Mouse (Mus musculus) thymus, adult 2 months (tissue): ENCODE measurements around the gene Cphx3.
"Not testable (repeated sequence)": the region's sequence is repeated elsewhere in the genome, so short reads cannot be mapped to it uniquely, and the experiment has no call there.

Experiments
- CTCF ChIP-seq: fragments of 200-500 bp; IDR thresholded peaks from 2 replicates; pipeline ENCODE4 v1.5.1; 2012; ENCODE audit warnings: mild to moderate bottlenecking, control low read depth, low read length, moderate library complexity, borderline replicate concordance; ENCODE audit not compliant: control insufficient read depth, poor library complexity, insufficient read depth; ENCODE audit errors: extremely low read depth
- POLR2A ChIP-seq: fragments of 200-500 bp; IDR thresholded peaks from 2 replicates; pipeline ENCODE4 v1.6.1; 2012; ENCODE audit warnings: mild to moderate bottlenecking, low read length, control low read depth, moderate library complexity; ENCODE audit not compliant: control insufficient read depth, poor library complexity, insufficient read depth; ENCODE audit errors: extremely low read depth

DNA sequence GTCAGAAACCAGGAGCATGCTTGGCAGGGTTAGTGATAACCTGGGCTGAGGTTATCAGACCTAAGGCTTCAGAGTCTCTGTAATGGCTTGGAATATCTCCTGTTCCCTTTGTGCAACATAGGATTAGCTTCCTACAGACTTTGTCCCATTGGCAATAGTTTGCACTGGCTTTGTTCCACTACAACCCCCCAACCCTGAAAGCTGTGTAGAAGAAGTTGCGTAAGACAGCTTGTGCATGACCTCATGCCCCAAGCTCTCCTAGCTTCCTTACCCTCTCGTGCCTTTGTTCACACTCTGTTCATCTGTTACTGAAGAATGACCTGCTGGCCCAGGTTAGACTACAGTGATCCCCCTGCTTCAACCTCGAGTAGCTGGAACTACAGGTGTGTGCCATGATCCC lies 15.5 kb downstream of the Cphx3 start:
- not testable (repeated sequence) for TF ChIP-seq POLR2A, CTCF
